Mouse (Mus musculus) lung, adult 2 months (tissue): ENCODE measurements around the gene Sh3tc1.

Experiments used
- CTCF ChIP-seq: fragments of 200-500 bp; IDR thresholded peaks from 2 replicates; pipeline ENCODE4 v1.5.1; 2011; ENCODE audit warnings: mild to moderate bottlenecking, low read length, control low read depth; ENCODE audit not compliant: insufficient read depth
- POLR2A ChIP-seq: fragments of 200-500 bp; IDR thresholded peaks from 2 replicates; pipeline ENCODE4 v1.6.1; 2011; ENCODE audit warnings: low read depth, mild to moderate bottlenecking, control low read depth, low read length, borderline replicate concordance; ENCODE audit errors: extremely low read depth

GRCm38 (mm10) chr5:35745406-35745805 is 5.6 kb upstream of the Sh3tc1 start:
- TF ChIP-seq POLR2A (no peak), CTCF (no peak)
